Mouse (Mus musculus): ENCODE data around the gene Marc2. TPM values are rescaled to one million over a fixed set of nuclear protein-coding genes. Genes with fewer than 3 reads are reported as not detected.

Gene Marc2
- polyA plus RNA-seq, 1 experiment = 100 TPM

- H3K4me1 ChIP-seq (ENCODE audit: control insufficient read depth, insufficient read depth, low read length) = no peaks in the 10 kb centered on the region
- no peak overlapping the region for H3K27ac ChIP-seq (ENCODE audit: insufficient read depth, low read length)
- TF ChIP-seq POLR2A (IDR thresholded peaks at IDR 0.05; ENCODE audit: extremely low read depth, insufficient read depth, low read length) = no peak
- peak; percentile 55 for TF ChIP-seq CTCF (IDR thresholded peaks at IDR 0.05; ENCODE audit: extremely low read depth, insufficient read depth, low read length)
- no peak overlapping the region for H3K4me3 ChIP-seq (ENCODE audit: insufficient read depth, low read length)
Observed at GRCm38 (mm10) chr1:184771202-184771890, 74.9 kb downstream of the Marc2 start.

DNA sequence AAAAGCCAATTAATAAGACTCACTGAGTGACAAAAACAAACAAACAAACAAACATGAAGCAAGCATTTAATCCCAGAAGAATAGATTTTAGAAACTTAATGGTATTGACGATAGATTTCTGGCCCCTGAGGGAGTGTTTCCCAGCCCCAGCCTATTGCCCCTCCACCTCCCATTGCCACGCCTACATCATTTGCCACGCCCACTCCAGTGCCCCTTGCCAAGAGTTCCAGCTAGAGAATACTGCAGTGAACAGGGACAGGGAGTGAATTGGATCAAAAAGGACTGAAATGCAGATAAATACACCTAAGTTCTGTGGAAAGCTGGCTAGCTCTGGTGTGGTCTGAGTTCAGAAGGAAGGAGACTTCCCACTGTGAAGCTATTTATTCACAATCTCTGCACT, 82.4 kb downstream of the Marc2 start:
- H3K4me1 ChIP-seq (ENCODE audit: control insufficient read depth, insufficient read depth, low read length) = no peaks in the 10 kb centered on the region
- no peak overlapping the region for H3K4me3 ChIP-seq (ENCODE audit: insufficient read depth, low read length)
- no peak overlapping the region for H3K27ac ChIP-seq (ENCODE audit: insufficient read depth, low read length)
- TF ChIP-seq POLR2A (IDR thresholded peaks at IDR 0.05; ENCODE audit: extremely low read depth, insufficient read depth, low read length) (no peak), CTCF (IDR thresholded peaks at IDR 0.05; ENCODE audit: extremely low read depth, insufficient read depth, low read length) (no peak)

Other genes with a start within 250 kb of the Marc2 start
- gene Hlx, start 113.8 kb downstream of the Marc2 start, polyA plus RNA-seq (2012; rRNA removed) = 0.75 and 0.95 TPM in 2 replicates
- 0.15 and 0.19 TPM in 2 replicates for gene Marc1, start 35.1 kb downstream of the Marc2 start, polyA plus RNA-seq (2012; rRNA removed)
- 35.9 and 42.1 TPM in 2 replicates for gene C130074G19Rik, start 36.8 kb upstream of the Marc2 start, polyA plus RNA-seq (2012; rRNA removed)
- gene Mark1, start 153.1 kb upstream of the Marc2 start, polyA plus RNA-seq (2012; rRNA removed) = 49.7 and 53.1 TPM in 2 replicates

Measured in cortical plate, adult 2 months (tissue).